Mouse (Mus musculus) gastrocnemius, postnatal 36 days (tissue): Measurements from ENCODE around the gene Ntm. TPM values are rescaled to one million over a fixed set of nuclear protein-coding genes. Genes with fewer than 3 reads are reported as not detected.

Experiments
- DNase-seq, 2 experiments: peaks; one replicate each; pipeline ENCODE4 v3.0.0; 2022
- intact Hi-C: fragments of 180-260 bp; cut with DNase I; formaldehyde crosslinking; loops from one replicate; pipeline ENCODE4 v1.15.1; 2025
- total RNA-seq, 2 experiments: library from RNA; stranded (reverse); gene quantifications; 2 replicates each; pipeline ENCODE4 v1.2.3; 2021

Ntm gene
- total RNA-seq, 2 experiments from 2014 or later: 0.64 to 1.5 TPM

DNA sequence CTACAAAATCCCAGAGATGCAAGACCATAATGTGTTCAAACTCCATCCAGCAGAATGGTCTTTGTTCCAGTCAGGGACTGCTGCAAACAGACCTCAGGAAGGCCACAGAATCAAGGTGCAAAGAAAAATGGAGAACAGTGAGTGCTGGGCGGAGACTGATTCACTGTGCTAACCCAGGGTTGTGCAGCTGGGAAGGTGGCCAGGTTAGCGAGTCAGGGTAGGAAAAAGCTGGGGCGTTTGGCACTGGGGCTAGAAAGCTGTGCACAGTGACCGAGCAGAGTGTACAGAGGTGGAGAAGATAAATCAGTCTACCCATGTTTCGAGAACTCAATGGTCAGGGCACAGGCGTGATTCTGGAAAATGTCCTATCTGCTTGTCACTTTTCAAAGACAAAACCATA lies 291.1 kb downstream of the Ntm start:
- DNase-seq: no peak
- intact Hi-C loops: no loop called here

DNA sequence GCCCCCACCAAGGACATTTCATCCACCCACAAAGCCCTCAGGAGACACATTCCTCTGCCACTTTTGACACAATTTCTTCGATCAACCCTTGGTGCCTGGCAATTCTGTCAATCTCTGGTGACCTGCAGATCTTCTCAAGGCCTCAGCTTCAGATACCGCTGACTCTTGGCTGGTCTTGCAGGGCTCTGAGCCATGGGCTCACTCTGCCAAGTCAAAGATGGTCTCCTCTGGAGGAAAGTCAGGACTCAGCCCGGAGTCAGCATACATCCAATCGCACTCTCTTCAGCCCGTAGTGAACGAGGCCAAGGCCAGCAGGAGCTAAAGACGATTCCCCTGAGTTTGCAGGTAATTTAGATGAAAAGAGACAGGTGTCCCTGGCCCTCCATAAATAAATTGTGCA lies 299.7 kb downstream of the Ntm start:
- DNase-seq: no peak
- intact Hi-C loops: loop anchor here (5.0 kb wide), 1 partner anchor 474 kb away; no protein-coding TSS in a partner anchor

DNA sequence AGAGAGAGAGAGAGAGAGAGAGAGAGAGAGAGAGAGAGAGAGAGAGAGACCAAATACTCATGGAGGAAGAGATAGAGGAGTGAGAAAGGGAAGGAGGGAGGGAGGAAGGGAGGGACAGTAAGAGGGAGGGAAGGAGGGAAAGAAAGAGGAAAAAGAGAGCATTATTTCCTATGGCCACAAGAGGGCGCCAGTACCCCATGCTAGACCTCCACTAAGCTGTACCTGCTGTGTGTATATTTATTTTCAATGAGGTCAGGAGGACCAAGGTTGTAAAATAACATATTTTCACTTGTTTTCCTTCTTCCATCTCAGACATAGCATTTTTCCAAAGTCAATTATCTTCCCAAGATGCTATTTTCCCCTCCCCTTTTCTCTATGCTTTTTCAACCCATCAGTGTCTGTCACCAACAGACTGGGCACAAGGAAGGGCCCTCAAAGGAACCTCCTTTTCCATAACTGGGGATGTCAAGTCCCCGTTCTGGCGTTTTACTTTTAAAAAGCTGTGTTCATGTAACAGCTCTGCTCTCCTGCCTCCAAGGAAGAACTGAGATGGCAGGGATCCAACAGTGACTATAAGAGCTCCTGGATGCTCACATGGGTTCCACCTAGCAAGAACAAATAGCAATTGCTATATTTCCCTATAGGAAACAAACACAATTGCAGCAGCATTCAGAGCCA lies 301.3 kb downstream of the Ntm start:
- DNase-seq: no peak

DNA sequence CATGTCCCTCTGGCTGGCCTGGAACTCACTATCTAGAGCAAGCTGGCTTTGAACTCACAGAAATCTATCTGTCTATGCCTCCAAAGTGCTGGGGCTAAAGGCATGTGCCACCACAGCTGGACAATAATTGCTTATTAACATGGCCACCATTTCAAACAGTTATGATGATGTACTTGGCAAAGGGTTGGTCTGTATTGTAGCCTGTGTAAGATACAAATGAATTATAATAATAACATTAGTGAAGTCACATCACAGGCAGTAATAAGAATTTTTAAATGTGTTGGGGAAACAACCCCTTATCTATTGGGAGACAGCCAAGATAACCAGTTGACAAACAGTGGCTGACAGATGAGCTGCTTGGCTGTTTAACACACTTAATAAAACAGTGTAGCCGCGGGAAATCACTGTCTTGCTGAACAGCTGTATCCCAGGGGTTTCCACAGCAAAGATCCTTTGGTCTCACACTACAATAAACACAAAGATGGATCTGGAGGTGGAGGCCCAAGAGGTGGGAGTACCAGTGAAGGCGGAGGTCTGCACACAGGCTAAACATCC lies 302.8 kb downstream of the Ntm start:
- intact Hi-C loops: loop anchor here (2.0 to 5.0 kb wide), 3 partner anchors 341 to 609 kb away; no protein-coding TSS in a partner anchor
- DNase-seq: no peak

More for the DNA sequence above, 301.3 kb downstream of the Ntm start:
- intact Hi-C loops: loop anchor here (2.0 to 5.0 kb wide), 3 partner anchors 339 to 607 kb away; no protein-coding TSS in a partner anchor

DNA sequence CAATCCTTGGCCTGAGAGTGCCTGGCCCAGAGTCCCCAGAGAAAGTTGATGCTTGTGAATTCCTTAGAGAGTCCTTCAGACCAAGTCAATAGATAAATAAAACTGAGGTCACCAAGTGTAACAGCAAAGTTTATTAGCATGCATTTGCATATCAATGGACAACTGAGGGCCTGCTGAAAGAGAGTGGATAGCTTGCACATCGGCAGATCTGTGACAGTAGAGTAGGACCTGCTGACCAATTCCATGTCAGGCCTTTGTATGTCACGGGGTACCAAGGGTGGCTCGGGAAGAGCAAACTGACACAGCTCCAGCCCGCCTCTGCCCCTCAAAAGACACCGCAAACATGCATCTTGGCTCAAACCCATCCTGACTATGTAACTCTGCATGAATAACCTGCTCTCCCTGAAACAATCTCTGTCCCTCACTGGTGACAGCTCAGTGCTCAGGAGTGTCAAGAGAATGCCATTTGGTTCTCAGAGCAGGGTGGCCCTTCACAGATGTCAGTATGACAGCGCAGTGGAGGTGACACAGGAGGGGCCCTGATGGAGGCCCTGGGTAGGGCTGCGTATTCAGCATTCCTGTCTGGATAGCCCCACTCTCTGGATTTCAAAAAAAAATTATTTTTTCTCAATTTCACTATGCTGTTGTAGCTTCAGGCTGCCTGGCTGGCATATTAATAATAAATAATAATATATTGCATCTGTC lies 305.0 kb downstream of the Ntm start:
- DNase-seq: no peak
- intact Hi-C loops: no loop called here

DNA sequence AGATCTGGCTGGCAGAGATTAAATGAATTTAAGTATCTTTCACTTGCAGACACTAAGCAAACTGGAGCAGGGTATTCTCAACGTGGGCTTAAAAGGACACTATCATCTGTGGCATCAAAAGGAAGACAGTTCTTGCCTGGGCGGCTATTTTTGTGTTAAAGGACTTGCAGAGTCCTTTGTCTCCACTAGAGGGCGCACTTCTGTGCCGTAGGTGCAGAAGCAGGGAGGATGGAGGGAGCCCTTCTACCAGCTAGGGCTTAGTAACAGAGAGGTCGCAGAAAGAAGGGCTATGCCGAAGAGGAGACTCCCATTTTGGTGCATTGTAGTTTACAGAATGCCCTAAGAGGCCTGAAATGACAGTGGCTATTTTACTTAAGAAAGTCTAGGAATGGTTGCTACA lies 308.1 kb downstream of the Ntm start:
- DNase-seq: no peak
- intact Hi-C loops: no loop called here

DNA sequence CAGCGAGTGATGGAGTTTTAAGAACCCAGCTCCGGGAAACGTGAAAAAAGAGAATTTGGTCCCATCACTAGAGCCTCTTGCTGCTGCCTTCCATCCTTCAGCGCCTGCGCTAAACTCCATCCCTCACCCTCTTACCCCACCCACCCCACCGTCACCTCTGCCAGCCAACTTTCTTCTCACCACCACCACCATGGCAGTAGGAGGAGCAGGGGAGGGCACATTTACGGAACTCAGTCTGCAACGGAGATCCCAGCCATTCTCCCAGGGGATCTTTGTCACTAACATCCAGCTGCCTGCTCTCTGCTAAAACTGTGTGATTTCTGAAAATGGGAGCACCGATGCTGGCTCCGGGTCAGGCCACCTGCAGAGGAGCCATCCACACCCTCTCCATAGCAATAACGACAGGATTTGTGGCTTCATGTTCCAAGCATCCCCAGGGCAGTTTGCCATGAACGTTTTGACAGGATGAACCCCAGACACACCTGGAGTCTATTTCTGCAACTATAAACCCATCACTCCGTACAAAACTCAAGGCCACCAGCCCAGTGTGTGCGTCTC lies 309.2 kb downstream of the Ntm start:
- intact Hi-C loops: no loop called here

DNA sequence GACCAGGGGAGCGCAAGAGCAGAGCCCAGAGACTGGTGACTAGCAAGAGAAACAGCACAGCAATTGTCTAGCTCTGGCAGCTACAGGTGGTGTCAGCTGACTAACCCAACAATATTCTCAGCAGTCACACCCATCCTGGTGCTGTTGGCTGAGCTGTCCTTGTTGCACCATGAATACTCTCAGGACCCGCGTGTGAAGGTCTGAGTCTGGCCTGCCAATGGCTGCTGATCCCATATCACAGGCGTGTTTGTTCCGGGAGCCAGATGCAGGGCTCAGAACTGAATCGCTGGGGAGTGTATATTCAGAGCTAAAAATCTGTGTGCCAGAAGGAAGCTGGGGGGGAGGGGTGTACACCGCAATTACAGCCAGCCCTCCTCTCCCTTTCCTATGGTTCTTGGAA lies 310.1 kb downstream of the Ntm start:
- intact Hi-C loops: no loop called here

More for the DNA sequence above, 309.2 kb downstream of the Ntm start:
- DNase-seq: no peak

DNA sequence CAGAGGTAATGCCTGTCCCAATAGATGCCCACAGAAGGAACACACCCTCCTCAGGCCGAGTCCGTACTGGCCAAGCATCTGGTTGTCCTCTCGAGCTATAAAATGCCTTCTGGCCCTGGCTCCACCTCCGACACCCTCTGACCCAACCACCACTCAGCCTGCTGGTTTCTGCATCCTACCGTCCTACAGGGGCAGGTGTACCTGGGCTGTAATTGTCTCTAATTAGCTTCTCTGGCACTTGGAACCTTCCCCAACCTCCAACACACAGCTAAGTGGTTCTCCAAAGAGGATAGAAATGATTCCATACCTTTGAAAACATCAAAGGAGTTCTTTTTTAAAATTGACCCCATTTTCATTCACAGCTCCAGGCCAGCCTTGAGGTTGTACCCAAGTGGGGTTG lies 311.1 kb downstream of the Ntm start:
- no peak for DNase-seq
- intact Hi-C loops: no loop called here

More for the DNA sequence above, 310.1 kb downstream of the Ntm start:
- no peak for DNase-seq

DNA sequence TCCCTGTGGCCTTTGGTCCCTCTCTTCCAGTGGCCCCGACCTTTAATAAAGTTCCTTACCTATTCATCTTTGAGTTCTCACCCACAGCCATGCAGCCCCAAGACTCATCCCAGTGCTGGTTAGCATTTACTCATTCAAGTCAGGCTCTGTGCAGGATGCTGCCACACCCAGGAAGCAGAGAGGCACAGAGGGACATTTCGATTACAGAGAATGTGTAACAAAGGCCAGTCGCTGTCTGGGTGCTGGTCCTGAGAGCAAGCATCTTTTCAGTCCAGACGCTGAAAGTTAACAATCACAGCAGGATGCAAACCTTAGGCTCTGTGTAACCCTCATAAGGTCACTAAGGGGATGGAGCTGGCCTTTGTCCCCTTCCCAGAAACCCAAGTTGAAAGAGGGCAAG lies 311.7 kb downstream of the Ntm start:
- no peak for DNase-seq
- intact Hi-C loops: no loop called here

DNA sequence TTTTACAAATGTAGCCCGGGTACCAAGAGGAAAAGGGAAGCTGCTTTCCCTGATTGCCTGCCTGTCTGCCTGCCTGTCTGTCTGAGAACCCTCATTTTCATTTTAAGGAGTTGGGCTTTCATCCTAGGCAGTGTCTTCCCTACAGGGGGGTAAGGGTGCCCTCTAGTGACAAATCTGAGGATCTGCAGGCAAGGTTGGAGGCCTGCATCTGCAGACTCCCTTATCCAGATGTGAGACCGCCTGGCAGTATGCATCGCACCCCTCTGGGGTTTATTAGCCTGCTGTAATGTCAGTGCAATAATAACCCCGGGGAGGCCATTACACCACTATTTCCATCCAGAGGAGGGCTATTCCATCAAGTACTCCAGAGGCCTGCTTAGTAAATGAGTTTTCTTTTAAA lies 312.3 kb downstream of the Ntm start:
- intact Hi-C loops: no loop called here
- DNase-seq: no peak

DNA sequence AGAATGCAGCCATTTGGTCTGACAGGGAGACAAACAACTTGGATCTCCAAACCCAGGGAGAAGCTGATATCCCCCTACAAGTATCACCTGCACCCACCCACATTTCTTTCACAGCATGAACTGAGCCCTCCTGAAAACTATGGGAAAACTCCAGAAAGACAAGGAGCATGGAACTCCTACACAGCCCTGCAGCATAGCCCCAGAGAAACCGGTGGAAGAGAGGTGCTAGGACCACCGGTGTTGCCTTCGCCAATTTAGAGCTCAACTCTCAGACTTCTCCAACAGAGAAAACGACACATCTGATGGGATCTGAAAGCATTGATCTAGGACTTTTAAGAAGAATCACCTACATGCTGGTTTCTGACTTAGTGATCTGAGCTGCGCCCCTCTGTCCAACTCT lies 312.7 kb downstream of the Ntm start:
- intact Hi-C loops: no loop called here
- no peak for DNase-seq

DNA sequence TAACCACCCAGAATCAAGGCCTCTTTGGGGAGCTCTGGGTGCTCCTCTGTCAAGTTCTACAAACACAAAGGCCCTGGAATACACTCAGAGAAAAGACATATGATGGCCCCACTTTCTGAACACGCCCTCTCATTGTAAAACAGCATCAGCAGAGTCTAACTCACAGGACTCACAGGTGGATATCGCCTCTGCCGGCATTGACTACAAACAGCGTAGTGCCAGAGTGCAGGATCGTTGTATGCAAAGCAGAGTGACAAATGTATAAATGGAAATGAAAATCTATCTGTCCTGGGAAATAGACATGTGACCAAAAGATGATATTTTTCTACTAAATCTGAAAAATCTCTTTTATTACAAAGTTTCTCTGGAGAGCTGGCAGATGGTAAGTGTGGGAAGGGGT lies 314.7 kb downstream of the Ntm start:
- no peak for DNase-seq
- intact Hi-C loops: loop anchor here (10.0 kb wide), 1 partner anchor 1393 kb away; no protein-coding TSS in a partner anchor

DNA sequence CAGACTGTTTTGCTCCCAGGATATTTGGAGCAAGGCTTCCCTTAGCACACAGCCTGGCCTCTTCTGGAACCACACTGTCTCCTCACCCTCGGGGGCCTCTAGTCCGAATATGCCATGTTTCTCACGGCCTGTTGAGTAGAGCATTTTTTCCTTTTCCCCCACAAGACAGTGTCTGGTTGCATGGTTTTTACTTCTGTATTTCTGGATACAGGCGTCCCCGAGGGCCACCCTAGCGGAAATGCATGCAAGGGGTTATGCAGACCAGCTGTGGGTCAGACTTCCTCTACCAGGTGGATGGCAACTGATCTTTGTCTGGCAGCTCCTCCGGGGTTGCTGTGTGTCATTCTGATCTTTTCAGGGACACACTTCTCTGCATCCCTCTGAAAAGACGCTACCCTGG lies 315.2 kb downstream of the Ntm start:
- DNase-seq: no peak
- intact Hi-C loops: loop anchor here (10.0 kb wide), 1 partner anchor 1393 kb away; no protein-coding TSS in a partner anchor

DNA sequence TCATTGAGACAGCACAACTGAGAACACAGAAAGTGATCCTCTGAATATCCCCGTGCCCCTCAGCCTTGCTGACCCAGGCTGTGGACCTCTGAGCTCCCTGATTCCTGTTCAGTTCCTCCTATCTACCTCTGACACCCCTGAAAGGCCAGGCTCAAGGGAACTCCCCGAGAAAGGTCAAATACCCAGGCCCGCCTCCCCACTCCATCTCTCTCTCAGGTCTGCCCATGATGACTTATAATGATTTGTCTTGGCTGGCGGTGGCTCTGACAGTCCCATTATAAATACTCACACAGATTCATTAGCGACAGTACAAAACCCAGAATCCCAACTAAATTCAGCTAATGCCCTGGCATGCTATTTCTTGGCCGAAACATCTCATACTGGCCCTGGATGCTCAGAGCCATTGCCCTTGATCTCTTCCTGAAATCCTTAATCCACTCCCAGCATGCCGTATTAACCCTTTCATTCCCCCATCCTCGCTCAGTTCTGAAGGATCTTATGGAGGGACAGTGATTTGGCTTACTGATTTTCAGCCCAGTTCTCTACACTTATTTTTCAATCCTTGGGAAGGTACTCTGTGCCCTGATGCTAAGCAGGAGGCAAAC lies 317.0 kb downstream of the Ntm start:
- intact Hi-C loops: loop anchor here (10.0 kb wide), 1 partner anchor 1391 kb away; no protein-coding TSS in a partner anchor

DNA sequence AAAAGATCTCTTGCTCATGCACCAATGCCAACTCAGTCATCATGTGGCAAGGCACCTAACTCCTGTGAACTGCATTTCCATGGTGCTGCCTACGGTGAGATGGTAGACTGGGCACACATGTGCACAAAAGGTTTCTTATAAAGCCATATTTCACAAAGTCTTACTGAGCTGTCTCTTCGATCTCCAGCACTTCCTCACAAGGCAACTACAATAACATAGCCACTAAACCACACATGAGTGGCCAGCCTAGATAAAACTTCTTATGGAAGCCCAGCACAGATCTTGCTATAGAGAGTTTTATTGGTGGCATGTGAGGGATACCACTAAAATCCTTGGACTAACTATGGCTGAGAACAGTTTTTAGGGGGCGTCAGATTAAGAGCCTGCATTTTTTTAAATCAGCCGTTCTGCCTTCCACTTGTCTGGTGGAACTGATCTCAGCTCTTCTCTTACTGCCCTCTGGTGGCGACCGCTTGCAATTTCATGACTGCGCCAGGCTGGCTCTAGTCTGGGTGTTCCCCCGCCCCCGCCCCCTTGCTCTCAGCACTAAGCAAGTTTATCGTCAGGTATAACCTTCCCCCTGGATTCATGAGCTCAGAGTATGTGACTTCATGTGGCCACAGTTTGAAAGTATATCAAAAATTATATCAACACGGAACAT lies 319.8 kb downstream of the Ntm start:
- intact Hi-C loops: loop anchor here (10.0 kb wide), 1 partner anchor 1388 kb away; no protein-coding TSS in a partner anchor
- peak; percentile 38 to 44 for DNase-seq

More for the DNA sequence above, 317.0 kb downstream of the Ntm start:
- no peak for DNase-seq

DNA sequence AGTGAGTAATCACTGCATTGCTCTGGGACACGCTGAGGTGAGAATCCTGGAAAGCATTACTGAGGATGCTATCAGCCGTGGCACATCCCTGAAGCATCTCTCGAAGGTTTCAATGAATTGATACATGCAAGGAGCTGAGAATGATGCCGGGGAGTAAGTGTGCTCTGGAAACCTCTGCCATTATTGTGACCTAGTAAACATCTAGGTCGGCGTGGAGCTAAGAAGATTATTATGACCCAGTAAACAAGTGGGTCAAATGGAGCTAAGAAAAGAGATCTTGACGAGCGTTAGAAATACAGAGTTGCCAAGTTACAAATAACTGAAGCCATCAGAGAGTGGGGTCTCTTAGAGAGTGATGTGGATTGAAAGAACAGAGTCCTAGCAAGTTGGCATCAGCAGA lies 325.6 kb downstream of the Ntm start:
- DNase-seq: no peak
- intact Hi-C loops: no loop called here

DNA sequence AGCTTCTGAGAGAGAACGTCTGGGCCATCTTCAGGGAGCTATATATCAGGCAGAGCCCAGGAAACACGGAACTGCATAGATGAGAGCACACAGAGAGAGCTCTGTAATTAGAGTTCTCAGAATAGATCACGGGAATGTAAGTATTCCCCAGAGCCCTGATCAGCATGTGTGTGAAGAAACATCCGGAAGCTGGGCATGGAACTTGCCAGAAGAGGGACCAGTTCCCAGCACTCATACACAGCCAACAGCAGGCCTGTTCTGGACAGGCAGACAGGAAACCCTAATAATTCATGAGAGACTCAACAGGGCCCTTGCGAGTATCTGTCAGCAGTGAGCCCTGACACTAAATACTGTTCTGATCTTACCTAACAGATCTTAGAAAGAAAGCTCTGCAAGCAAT lies 345.8 kb downstream of the Ntm start:
- DNase-seq: no peak
- intact Hi-C loops: no loop called here

DNA sequence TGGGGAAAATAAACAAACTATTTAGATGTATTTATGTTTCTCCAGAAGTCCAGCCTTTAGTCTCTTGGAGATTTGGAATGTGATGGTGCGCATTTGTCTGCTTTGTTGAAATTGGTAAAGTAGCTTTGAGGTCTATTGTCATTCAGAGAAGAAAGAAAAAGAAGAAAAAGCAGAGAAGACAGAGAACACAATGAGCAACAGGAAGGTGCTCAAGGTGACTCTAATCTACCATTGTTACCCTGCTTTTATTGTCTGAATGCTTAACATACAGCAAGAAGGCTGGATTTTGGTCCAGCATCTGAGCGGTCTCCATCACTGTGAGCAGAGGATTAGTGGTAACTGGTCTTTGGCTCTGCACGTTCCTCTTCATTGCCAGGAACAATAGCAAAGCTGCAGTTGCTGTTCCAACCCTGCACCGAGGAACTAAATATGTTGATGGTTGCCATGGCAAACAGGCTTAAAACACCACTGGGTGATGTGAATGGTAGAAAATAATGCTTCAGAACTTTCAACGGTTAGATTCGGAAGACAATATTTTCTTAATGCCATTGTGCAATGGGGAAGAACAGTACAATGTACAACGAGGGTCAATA lies 350.8 kb downstream of the Ntm start:
- intact Hi-C loops: no loop called here
- no peak for DNase-seq

DNA sequence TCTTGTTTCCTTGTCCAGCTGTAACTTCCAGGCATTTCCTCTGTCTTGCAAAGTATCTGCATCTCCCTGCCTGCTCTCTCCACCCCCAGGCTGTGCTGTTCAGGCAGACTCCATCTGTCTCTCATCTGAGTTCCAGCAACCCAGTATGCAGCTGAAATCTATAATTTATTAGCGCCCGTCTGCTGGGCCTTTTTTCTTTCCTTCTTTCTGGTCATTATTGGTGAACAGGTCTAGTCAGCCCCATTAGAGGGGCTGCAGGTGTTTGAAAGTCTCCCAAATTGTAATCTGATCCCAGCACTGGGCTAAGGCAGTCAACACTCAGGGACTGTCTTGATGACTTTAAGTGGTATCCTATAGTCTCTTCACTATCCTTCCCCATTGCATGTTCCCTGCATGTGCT lies 352.1 kb downstream of the Ntm start:
- DNase-seq: no peak
- intact Hi-C loops: no loop called here
